Mouse (Mus musculus): ENCODE results near the gene Gm13276.
"Not testable (repeated sequence)": the region's sequence is repeated elsewhere in the genome, so short reads cannot be mapped to it uniquely, and the experiment has no call there.

GRCm38 (mm10) chr4:88799365-88799764 lies 13.9 kb downstream of the Gm13276 start, which contains the start of gene Gm13285:
- not testable (repeated sequence) for TF ChIP-seq CTCF, EP300 (IDR thresholded peaks at IDR 0.05; ENCODE audit: low read depth)
